In genomic region chr19:4616546-4616945, GRCm38 (mm10) we compare ENCODE assay signal across 8 mouse cellular contexts. TPM values are rescaled to one million over a fixed set of nuclear protein-coding genes. Genes with fewer than 3 reads are reported as not detected.
A peak's percentile ranks its signal among the peaks of the same experiment; 100 is the strongest.
DNase-seq lines count a peak whose midpoint lies in the region; ATAC-seq and TF ChIP-seq lines count a peak whose summit lies in the region.

No protein-coding gene starts in this region.

- H3K4me1 ChIP-seq in forebrain, embryonic 11.5 days (replicated peaks; ENCODE audit: control insufficient read depth, insufficient read depth, low read length), result peaks cover 13% of the 10 kb centered on the region
- H3K4me1 ChIP-seq in forebrain, embryonic 14.5 days (ENCODE audit: control insufficient read depth, insufficient read depth, low read length), result peaks cover 10% of the 10 kb centered on the region
- H3K4me1 ChIP-seq in lung, embryonic 14.5 days (ENCODE audit: insufficient read depth), result peaks cover 4% of the 10 kb centered on the region; the same call in 1 of the 2 replicates
- H3K4me1 ChIP-seq in forebrain, embryonic 13.5 days, result peaks cover 43% of the 10 kb centered on the region
- H3K4me1 ChIP-seq in limb, embryonic 15.5 days, result peaks cover 43% of the 10 kb centered on the region

- peaks cover 8% of the 10 kb centered on the region; the same call in 1 of the 2 replicates for H3K36me3 ChIP-seq in forebrain, embryonic 11.5 days (ENCODE audit: control insufficient read depth, insufficient read depth, low read length)
- H3K36me3 ChIP-seq in forebrain, embryonic 14.5 days (ENCODE audit: control insufficient read depth, insufficient read depth, low read length), result peaks cover 34% of the 10 kb centered on the region
- H3K36me3 ChIP-seq in lung, embryonic 14.5 days (ENCODE audit: insufficient read depth), result peaks cover 34% of the 10 kb centered on the region
- H3K36me3 ChIP-seq in forebrain, embryonic 13.5 days (ENCODE audit: poor library complexity, severe bottlenecking), result peaks cover 40% of the 10 kb centered on the region
- peaks cover 37% of the 10 kb centered on the region for H3K36me3 ChIP-seq in limb, embryonic 15.5 days

- H3K27me3 ChIP-seq in forebrain, embryonic 11.5 days (ENCODE audit: control insufficient read depth, insufficient read depth, low read length), result no peaks in the 10 kb centered on the region
- no peaks in the 10 kb centered on the region for H3K27me3 ChIP-seq in forebrain, embryonic 14.5 days (replicated peaks; ENCODE audit: control insufficient read depth, insufficient read depth, low read length)
- no peaks in the 10 kb centered on the region for H3K27me3 ChIP-seq in lung, embryonic 14.5 days (ENCODE audit: insufficient read depth, low read length)
- 0 out of 2 replicates have a peak, but pooled peaks cover 7% of the 10 kb centered on the region for H3K27me3 ChIP-seq in forebrain, embryonic 13.5 days
- H3K27me3 ChIP-seq in limb, embryonic 15.5 days, result no peaks in the 10 kb centered on the region

- no peak overlapping the region for H3K9ac ChIP-seq in forebrain, embryonic 11.5 days (ENCODE audit: low read length)
- H3K9ac ChIP-seq in forebrain, embryonic 14.5 days (ENCODE audit: low read length), result no peak overlapping the region
- H3K9ac ChIP-seq in lung, embryonic 14.5 days, result peak overlapping the region; percentile 51; the same call in 1 of the 2 replicates
- no peak overlapping the region for H3K9ac ChIP-seq in forebrain, embryonic 13.5 days
- no peak overlapping the region for H3K9ac ChIP-seq in limb, embryonic 15.5 days

- H3K27ac ChIP-seq in forebrain, embryonic 11.5 days (ENCODE audit: low read depth, low read length), result no peak overlapping the region
- H3K27ac ChIP-seq in forebrain, embryonic 14.5 days (ENCODE audit: low read depth, low read length), result no peak overlapping the region
- peak overlapping the region; percentile 73 for H3K27ac ChIP-seq in lung, embryonic 14.5 days (ENCODE audit: low read depth)
- peak overlapping the region; percentile 93; the same call in 1 of the 2 replicates for H3K27ac ChIP-seq in forebrain, embryonic 13.5 days
- H3K27ac ChIP-seq in limb, embryonic 15.5 days, result peak overlapping the region; percentile 91; the same call in 1 of the 2 replicates

- ATAC-seq in forebrain, embryonic 11.5 days (replicated peaks; ENCODE audit: low FRiP score), result no peak
- no peak for ATAC-seq in forebrain, embryonic 14.5 days
- ATAC-seq in lung, embryonic 14.5 days (ENCODE audit: insufficient read depth), result no peak
- no peak for ATAC-seq in forebrain, embryonic 13.5 days
- ATAC-seq in limb, embryonic 15.5 days (ENCODE audit: insufficient number of reproducible peaks, low FRiP score, low TSS enrichment, low read depth), result no peak
- ATAC-seq in granulocyte monocyte progenitor cell, adult 5-6 weeks (replicated peaks; ENCODE audit: poor library complexity, severe bottlenecking), result no peak

- H3K4me2 ChIP-seq in forebrain, embryonic 11.5 days (ENCODE audit: low read depth, low read length, severe bottlenecking), result peak overlapping the region; percentile 77
- H3K4me2 ChIP-seq in forebrain, embryonic 14.5 days (ENCODE audit: low read length), result no peak overlapping the region
- peak overlapping the region; percentile 74 for H3K4me2 ChIP-seq in lung, embryonic 14.5 days
- peak overlapping the region; percentile 83 for H3K4me2 ChIP-seq in forebrain, embryonic 13.5 days
- H3K4me2 ChIP-seq in limb, embryonic 15.5 days, result no peak overlapping the region

- 47% methylated on average over 4 of the region's 4 CpGs for WGBS in forebrain, embryonic 11.5 days
- WGBS in forebrain, embryonic 14.5 days, result 50% methylated on average over 4 of the region's 4 CpGs
- WGBS in lung, embryonic 14.5 days, result 24% methylated on average over 4 of the region's 4 CpGs
- 40% methylated on average over 4 of the region's 4 CpGs for WGBS in forebrain, embryonic 13.5 days
- WGBS in limb, embryonic 15.5 days, result 33% methylated on average over 4 of the region's 4 CpGs

- peak; percentile 46 for DNase-seq in forebrain, embryonic 11.5 days (ENCODE audit: low spot score)
- no peak for DNase-seq in forebrain, embryonic 14.5 days (ENCODE audit: low spot score)
- no peak for DNase-seq in lung, embryonic 14.5 days
- DNase-seq in lung, adult 18-20 months, result no peak
- DNase-seq in urinary bladder, postnatal 25 days (ENCODE audit: low spot score), result no peak

- no peak overlapping the region for H3K4me3 ChIP-seq in forebrain, embryonic 11.5 days (ENCODE audit: low read depth, low read length)
- H3K4me3 ChIP-seq in forebrain, embryonic 14.5 days (ENCODE audit: low read depth, low read length), result no peak overlapping the region
- H3K4me3 ChIP-seq in lung, embryonic 14.5 days (ENCODE audit: low read depth, low read length), result peak overlapping the region; percentile 94
- no peak overlapping the region for H3K4me3 ChIP-seq in forebrain, embryonic 13.5 days
- no peak overlapping the region for H3K4me3 ChIP-seq in limb, embryonic 15.5 days

- no peak for TF ChIP-seq CTCF in lung, embryonic 14.5 days (IDR thresholded peaks at IDR 0.05; ENCODE audit: low read depth)

- no peaks in the 10 kb centered on the region for H3K9me3 ChIP-seq in forebrain, embryonic 11.5 days (ENCODE audit: control insufficient read depth, low read length)
- no peaks in the 10 kb centered on the region for H3K9me3 ChIP-seq in forebrain, embryonic 14.5 days (replicated peaks; ENCODE audit: control insufficient read depth, low read length)
- H3K9me3 ChIP-seq in lung, embryonic 14.5 days (ENCODE audit: low read depth, low read length), result no peaks in the 10 kb centered on the region
- H3K9me3 ChIP-seq in forebrain, embryonic 13.5 days (replicated peaks), result no peaks in the 10 kb centered on the region
- H3K9me3 ChIP-seq in limb, embryonic 15.5 days, result no peaks in the 10 kb centered on the region

RNA-seq across cellular contexts. Expression of gene Lrfn4, which starts 1.1 kb away (rescaled TPM):
- polyA plus RNA-seq in forebrain, embryonic 11.5 days (2014; fragmentation: Nextera tagmentation; extraction: Ambion mirVana), result 8.5 and 12.0 TPM in 2 replicates
- polyA plus RNA-seq in forebrain, embryonic 14.5 days (2014; fragmentation: Nextera tagmentation; extraction: Ambion mirVana), result 12.2 and 12.6 TPM in 2 replicates
- 10.0 and 10.1 TPM in 2 replicates for polyA plus RNA-seq in lung, embryonic 14.5 days (2014; fragmentation: Nextera tagmentation; extraction: Ambion mirVana)
- 7.5 and 7.9 TPM in 2 replicates for polyA plus RNA-seq in forebrain, embryonic 13.5 days (2015; fragmentation: Nextera tagmentation; extraction: Ambion mirVana)
- 3.3 and 5.3 TPM in 2 replicates for polyA plus RNA-seq in limb, embryonic 15.5 days (2015; fragmentation: Nextera tagmentation; extraction: Ambion mirVana)
- 2.6 and 3.5 TPM in 2 replicates for total RNA-seq in granulocyte monocyte progenitor cell, adult 5-6 weeks (2014; fragmentation: Nextera tagmentation)
- 1.8 and 3.7 TPM in 2 replicates for total RNA-seq in granulocyte monocyte progenitor cell, adult 5-6 weeks (2017)

RNA-seq across cellular contexts. Expression of gene Rce1, which starts 8.9 kb away (rescaled TPM):
- 60.1 and 67.2 TPM in 2 replicates for polyA plus RNA-seq in forebrain, embryonic 11.5 days (2014; fragmentation: Nextera tagmentation; extraction: Ambion mirVana)
- polyA plus RNA-seq in forebrain, embryonic 14.5 days (2014; fragmentation: Nextera tagmentation; extraction: Ambion mirVana), result 57.1 and 57.5 TPM in 2 replicates
- polyA plus RNA-seq in lung, embryonic 14.5 days (2014; fragmentation: Nextera tagmentation; extraction: Ambion mirVana), result 72.6 and 74.7 TPM in 2 replicates
- polyA plus RNA-seq in forebrain, embryonic 13.5 days (2015; fragmentation: Nextera tagmentation; extraction: Ambion mirVana), result 50.9 and 63.4 TPM in 2 replicates
- 63.9 and 64.8 TPM in 2 replicates for polyA plus RNA-seq in limb, embryonic 15.5 days (2015; fragmentation: Nextera tagmentation; extraction: Ambion mirVana)
- total RNA-seq in granulocyte monocyte progenitor cell, adult 5-6 weeks (2014; fragmentation: Nextera tagmentation), result 30.4 and 40.9 TPM in 2 replicates
- 19.6 and 28.2 TPM in 2 replicates for total RNA-seq in granulocyte monocyte progenitor cell, adult 5-6 weeks (2017)

Comparison
In these comparisons a context has a peak if more than half of its experiments do, and no peak if none do; other contexts are left out.
1. H3K27ac ChIP-seq: peak in lung, embryonic 14.5 days (single experiment), forebrain, embryonic 13.5 days (single experiment) and limb, embryonic 15.5 days (single experiment); none in forebrain, embryonic 11.5 days (single experiment) and forebrain, embryonic 14.5 days (single experiment).
2. H3K4me2 ChIP-seq: peak in forebrain, embryonic 11.5 days (single experiment), lung, embryonic 14.5 days (single experiment) and forebrain, embryonic 13.5 days (single experiment); none in forebrain, embryonic 14.5 days (single experiment) and limb, embryonic 15.5 days (single experiment).